ENCODE assay signal across 25 mouse cellular contexts in the genomic region with DNA sequence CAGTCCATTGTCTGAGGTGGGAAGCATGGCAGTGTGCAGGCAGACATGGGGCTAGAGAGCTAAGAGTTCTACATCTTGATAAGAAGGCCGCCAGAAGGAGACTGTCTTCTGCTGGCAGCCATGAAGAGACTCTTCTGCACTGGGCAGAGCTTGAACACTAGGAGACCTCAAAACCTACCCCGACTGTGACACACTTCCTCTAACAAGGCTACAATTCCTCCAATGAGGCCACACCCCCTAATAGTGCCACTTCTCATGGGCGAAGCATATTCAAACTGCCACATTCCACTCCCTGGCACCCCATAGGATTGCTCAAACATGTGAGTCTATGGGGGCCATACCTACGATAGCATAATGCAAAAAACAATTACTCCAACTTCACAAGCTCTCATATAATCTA. TPM values are rescaled to one million over a fixed set of nuclear protein-coding genes. Genes with fewer than 3 reads are reported as not detected.
A peak's percentile ranks its signal among the peaks of the same experiment; 100 is the strongest.
DNase-seq lines count a peak whose midpoint lies in the region; ATAC-seq and TF ChIP-seq lines count a peak whose summit lies in the region.
"Had no signal": no experiment of that assay in that cellular context is flagged by ENCODE, and none has a peak within 500 bp of the region (broad histone marks: within the 10 kb centered on the region; RNA-seq: fewer than 3 reads in every experiment).

No protein-coding gene starts in this region.

- TF ChIP-seq RAD21 in MEL (IDR thresholded peaks at IDR 0.05; ENCODE audit: low read depth, low read length), result no peak

- H3K9ac ChIP-seq in MEL (ENCODE audit: control insufficient read depth, low read depth, low read length, poor library complexity, severe bottlenecking), result no peak overlapping the region
- H3K9ac ChIP-seq in intestine, embryonic 16.5 days (ENCODE audit: low read depth, low read length), result no peak overlapping the region
- H3K9ac ChIP-seq: embryonic facial prominence, embryonic 15.5 days; heart, embryonic 13.5 days; hindbrain, embryonic 12.5 days had no signal

- WGBS in intestine, embryonic 16.5 days, result 76% methylated on average over 4 of the region's 4 CpGs
- 47% methylated on average over 4 of the region's 4 CpGs for WGBS in small intestine, adult 2 months

- TF ChIP-seq POLR2A in MEL (IDR thresholded peaks at IDR 0.05; ENCODE audit: control insufficient read depth in 1 of 2, insufficient read depth in 1 of 2, low read depth in 1 of 2, low read length in 2 of 2, poor library complexity in 1 of 2), result no peak
- no peak for TF ChIP-seq POLR2A in small intestine, adult 2 months (IDR thresholded peaks at IDR 0.05; ENCODE audit: low read depth, low read length)

- DNase-seq in heart, adult 11 months, result peak; percentile 70
- DNase-seq in heart, adult 18-20 months, result no peak
- peak; percentile 43 for DNase-seq in MEL (ENCODE audit: low read depth, low spot score)
- no peak for DNase-seq in left cerebral cortex, postnatal 4 days
- no peak for DNase-seq in Muller cell, postnatal 12 days (ENCODE audit: inconsistent ontology term)
- DNase-seq: adrenal gland, adult 2 months; adrenal gland, postnatal 25 days; B cell, adult 2 months; cerebellum, adult 2 months; embryo, embryonic 11 days; gastrocnemius, adult 2 months; gastrocnemius, postnatal 36 days; heart, postnatal 4 days had no signal

- no peak for TF ChIP-seq EP300 in MEL (IDR thresholded peaks at IDR 0.05; ENCODE audit: low read depth in 1 of 2, low read length in 2 of 2)

- H3K27me3 ChIP-seq in MEL (ENCODE audit: control insufficient read depth in 1 of 2, insufficient read depth in 2 of 2, low read length in 2 of 2), result no peaks in the 10 kb centered on the region
- no peaks in the 10 kb centered on the region for H3K27me3 ChIP-seq in intestine, embryonic 16.5 days (replicated peaks; ENCODE audit: control insufficient read depth, insufficient read depth, low read length)
- H3K27me3 ChIP-seq in small intestine, adult 2 months (ENCODE audit: control insufficient read depth, insufficient read depth, low read length), result no peaks in the 10 kb centered on the region
- H3K27me3 ChIP-seq: embryonic facial prominence, embryonic 15.5 days; heart, embryonic 13.5 days; hindbrain, embryonic 12.5 days had no signal

- H3K79me2 ChIP-seq in MEL (ENCODE audit: control insufficient read depth, insufficient read depth, low read length, poor library complexity), result peaks cover 4% of the 10 kb centered on the region; the same call in 1 of the 2 replicates

- H3K4me3 ChIP-seq in MEL (ENCODE audit: control insufficient read depth in 1 of 2, insufficient read depth in 1 of 2, low read depth in 2 of 2, low read length in 2 of 2), result no peak overlapping the region
- H3K4me3 ChIP-seq in intestine, embryonic 16.5 days (ENCODE audit: low read length), result no peak overlapping the region
- H3K4me3 ChIP-seq in small intestine, adult 2 months (ENCODE audit: low read depth, low read length), result no peak overlapping the region
- H3K4me3 ChIP-seq: embryonic facial prominence, embryonic 15.5 days; erythroblast, embryonic 14.5 days; forebrain, embryonic 10.5 days; gastrocnemius, adult 2 months; heart, embryonic 13.5 days; hindbrain, embryonic 12.5 days had no signal

- no peak overlapping the region for H3K4me2 ChIP-seq in intestine, embryonic 16.5 days (ENCODE audit: low read depth, low read length)
- H3K4me2 ChIP-seq: embryonic facial prominence, embryonic 15.5 days; heart, embryonic 13.5 days; hindbrain, embryonic 12.5 days had no signal

- ATAC-seq in intestine, embryonic 16.5 days, result peak; percentile 52
- ATAC-seq: CD4-positive, CD25-positive, alpha-beta regulatory T cell, adult 4 months; forebrain, embryonic 14.5 days; hindbrain, embryonic 16.5 days; inflammation-experienced regulatory T-cells, adult 6 months had no signal

- H3K4me1 ChIP-seq in MEL (ENCODE audit: control insufficient read depth in 1 of 2, insufficient read depth in 2 of 2, low read length in 2 of 2), result peaks cover 12% of the 10 kb centered on the region in 2 experiments
- H3K4me1 ChIP-seq in intestine, embryonic 16.5 days (ENCODE audit: control insufficient read depth, insufficient read depth, low read length), result peaks cover 9% of the 10 kb centered on the region; the same call in 1 of the 2 replicates
- H3K4me1 ChIP-seq in small intestine, adult 2 months (ENCODE audit: control insufficient read depth, insufficient read depth, insufficient read length, low read length), result peaks cover 5% of the 10 kb centered on the region; the same call in 1 of the 2 replicates
- H3K4me1 ChIP-seq: embryonic facial prominence, embryonic 15.5 days; forebrain, embryonic 10.5 days; hindbrain, embryonic 12.5 days had no signal

- intact Hi-C loops in left cerebral cortex, postnatal 4 days (cut with DNase I), result no loop called here

- no peak for TF ChIP-seq CTCF in MEL (IDR thresholded peaks at IDR 0.05 in 2 of 3, conservative IDR thresholded peaks at IDR 0.05 in 1 of 3; ENCODE audit: control insufficient read depth in 1 of 3, insufficient read depth in 1 of 3, low read depth in 2 of 3, low read length in 3 of 3, poor library complexity in 1 of 3, severe bottlenecking in 1 of 3)
- no peak for TF ChIP-seq CTCF in small intestine, adult 2 months (IDR thresholded peaks at IDR 0.05; ENCODE audit: extremely low read depth, insufficient read length, insufficient replicate concordance, low read depth, low read length)

- no peak overlapping the region for H3K27ac ChIP-seq in MEL (ENCODE audit: control insufficient read depth, low read depth, low read length)
- H3K27ac ChIP-seq in intestine, embryonic 16.5 days (ENCODE audit: low read length), result no peak overlapping the region
- H3K27ac ChIP-seq in small intestine, adult 2 months (ENCODE audit: insufficient read depth, low read depth, low read length), result 0 out of 2 replicates have a peak overlapping the region, but pooled peaks have one; percentile 3
- H3K27ac ChIP-seq: embryonic facial prominence, embryonic 15.5 days; forebrain, embryonic 10.5 days; gastrocnemius, adult 2 months; heart, embryonic 13.5 days; hindbrain, embryonic 12.5 days had no signal

- H3K36me3 ChIP-seq in MEL (ENCODE audit: control insufficient read depth in 1 of 2, insufficient read depth in 2 of 2, low read length in 2 of 2), result peaks cover 0 to 20% of the 10 kb centered on the region in 2 experiments; a peak in 3 of 4 replicates
- H3K36me3 ChIP-seq in intestine, embryonic 16.5 days (ENCODE audit: control insufficient read depth, insufficient read depth, low read length), result no peaks in the 10 kb centered on the region
- H3K36me3 ChIP-seq in small intestine, adult 2 months (ENCODE audit: control insufficient read depth, insufficient read depth, low read length), result no peaks in the 10 kb centered on the region
- H3K36me3 ChIP-seq: embryonic facial prominence, embryonic 15.5 days; forebrain, embryonic 10.5 days; heart, embryonic 13.5 days; hindbrain, embryonic 12.5 days had no signal

- no peaks in the 10 kb centered on the region for H3K9me3 ChIP-seq in MEL (replicated peaks; ENCODE audit: insufficient read depth, low read length)
- H3K9me3 ChIP-seq in intestine, embryonic 16.5 days (ENCODE audit: control insufficient read depth, low read length), result no peaks in the 10 kb centered on the region
- H3K9me3 ChIP-seq: embryonic facial prominence, embryonic 15.5 days; forebrain, embryonic 10.5 days; G1E; heart, embryonic 13.5 days; hindbrain, embryonic 12.5 days had no signal

TF ChIP-seq in MEL, 35 proteins besides CTCF, POLR2A, EP300 and RAD21:
- no peak for TF ChIP-seq SMC3 (IDR thresholded peaks at IDR 0.05; ENCODE audit: low read depth, low read length)
- no peak for TF ChIP-seq MYC (IDR thresholded peaks at IDR 0.05; ENCODE audit: low read depth, low read length)
- no peak for TF ChIP-seq NRF1 (IDR thresholded peaks at IDR 0.05; ENCODE audit: insufficient read depth, low read depth, low read length, poor library complexity, severe bottlenecking)
- TF ChIP-seq GABPA (IDR thresholded peaks at IDR 0.05; ENCODE audit: low read depth, low read length), result no peak
- no peak for TF ChIP-seq CHD2 (IDR thresholded peaks at IDR 0.05; ENCODE audit: low read length)
- no peak for TF ChIP-seq BHLHE40 (IDR thresholded peaks at IDR 0.05; ENCODE audit: borderline replicate concordance, low read depth, low read length)
- TF ChIP-seq MEF2A (IDR thresholded peaks at IDR 0.05; ENCODE audit: extremely low read depth, insufficient replicate concordance, low read depth, low read length, poor library complexity, severe bottlenecking), result no peak
- no peak for TF ChIP-seq HCFC1 (IDR thresholded peaks at IDR 0.05; ENCODE audit: low read depth, low read length)
- TF ChIP-seq USF2 (IDR thresholded peaks at IDR 0.05; ENCODE audit: borderline replicate concordance in 1 of 2, insufficient read depth in 1 of 2, low read depth in 1 of 2, low read length in 2 of 2), result no peak
- TF ChIP-seq SIN3A (IDR thresholded peaks at IDR 0.05; ENCODE audit: low read length), result no peak
- TF ChIP-seq MXI1 (IDR thresholded peaks at IDR 0.05; ENCODE audit: low read depth, low read length), result no peak
- TF ChIP-seq POLR2AphosphoS2 (IDR thresholded peaks at IDR 0.05; ENCODE audit: low read length), result no peak
- TF ChIP-seq TAL1 (IDR thresholded peaks at IDR 0.05; ENCODE audit: low read length), result no peak
- TF ChIP-seq ZC3H11A (IDR thresholded peaks at IDR 0.05; ENCODE audit: low read depth, low read length), result no peak
- no peak for TF ChIP-seq ZNF384 (IDR thresholded peaks at IDR 0.05; ENCODE audit: low read depth, low read length)
- no peak for TF ChIP-seq POLR2AphosphoS5 (IDR thresholded peaks at IDR 0.05; ENCODE audit: borderline replicate concordance, low read depth, low read length)

RNA-seq across cellular contexts. Expression of a gene that starts 10.3 kb away (rescaled TPM):
- total RNA-seq in heart, adult 18-20 months (2021), result 10 to 100 TPM; 32.7 to 37.2 TPM
- 10.2 and 10.7 TPM in 2 replicates for total RNA-seq in MEL (2012; rRNA removed)
- 10 to 100 TPM in 1 of 2 experiments, 1 to 10 TPM in 1; 9.2 to 43.5 TPM for polyA plus RNA-seq in MEL (2012; ENCODE audit: insufficient read depth in 1 of 2, insufficient read length in 2 of 2, low read depth in 1 of 2, low replicate concordance in 2 of 2, missing spikeins in 1 of 2)
- polyA plus RNA-seq in intestine, embryonic 16.5 days (2015; fragmentation: Nextera tagmentation; extraction: Ambion mirVana), result 17.6 and 17.8 TPM in 2 replicates
- 0.88 and 2.8 TPM in 2 replicates for polyA plus RNA-seq in small intestine, adult 2 months (2012; rRNA removed)
- 10 to 100 TPM; 26.6 to 27.6 TPM for total RNA-seq in left cerebral cortex, postnatal 4 days (2021)

Comparison
In these comparisons a context has a peak if more than half of its experiments do, and no peak if none do; other contexts are left out.
1. DNase-seq: peak in heart, adult 11 months (single experiment) and MEL (single experiment); none in heart, adult 18-20 months (0 of 2), left cerebral cortex, postnatal 4 days (single experiment) and Muller cell, postnatal 12 days (single experiment).